Mouse (Mus musculus): Measurements from ENCODE around the gene Cntd1.

Cntd1 gene

GRCm38 (mm10) chr11:101278223-101279192 is at the start of gene Cntd1, which contains the start of gene Coa3:
Cntd1 (plus strand) TSS chr11:101279012.
Coa3 (minus strand) TSS chr11:101279114.
- peak; percentile 88 for DNase-seq

GRCm38 (mm10) chr11:101229361-101229900 is 49.4 kb upstream of the Cntd1 start:
- no peak for DNase-seq

- no peak for DNase-seq
Observed at GRCm38 (mm10) chr11:101230061-101230511, 48.7 kb upstream of the Cntd1 start.

- DNase-seq: peak; percentile 28
Observed at GRCm38 (mm10) chr11:101230526-101230925, 48.3 kb upstream of the Cntd1 start.

- DNase-seq: peak; percentile 73
Observed at GRCm38 (mm10) chr11:101230991-101231871, 47.6 kb upstream of the Cntd1 start.

GRCm38 (mm10) chr11:101232010-101232839 is 46.6 kb upstream of the Cntd1 start:
- peak; percentile 63 for DNase-seq

GRCm38 (mm10) chr11:101233240-101233639 is 45.6 kb upstream of the Cntd1 start:
- no peak for DNase-seq

GRCm38 (mm10) chr11:101234124-101234523 is 44.7 kb upstream of the Cntd1 start:
- no peak for DNase-seq

- no peak for DNase-seq
Observed at GRCm38 (mm10) chr11:101235429-101235828, 43.4 kb upstream of the Cntd1 start.

- no peak for DNase-seq
Observed at GRCm38 (mm10) chr11:101236782-101237181, 42.0 kb upstream of the Cntd1 start.

GRCm38 (mm10) chr11:101238071-101238647 is 40.7 kb upstream of the Cntd1 start:
- DNase-seq: no peak

GRCm38 (mm10) chr11:101245071-101245470 is 33.7 kb upstream of the Cntd1 start:
- peak; percentile 32 for DNase-seq

- DNase-seq: peak; percentile 68
Observed at GRCm38 (mm10) chr11:101245855-101246701, 32.7 kb upstream of the Cntd1 start, which contains the start of gene Ramp2. Ramp2 (plus strand) TSS chr11:101246028.

GRCm38 (mm10) chr11:101246702-101247012 is 32.2 kb upstream of the Cntd1 start:
- no peak for DNase-seq

- DNase-seq: peak; percentile 47
Observed at GRCm38 (mm10) chr11:101247521-101248030, 31.2 kb upstream of the Cntd1 start.

- DNase-seq: peak; percentile 84
Observed at GRCm38 (mm10) chr11:101248258-101248994, 30.4 kb upstream of the Cntd1 start.

- no peak for DNase-seq
Observed at GRCm38 (mm10) chr11:101251031-101251430, 27.8 kb upstream of the Cntd1 start.

- peak; percentile 18 for DNase-seq
Observed at GRCm38 (mm10) chr11:101252941-101253340, 25.9 kb upstream of the Cntd1 start.

GRCm38 (mm10) chr11:101253613-101254389 is 25.0 kb upstream of the Cntd1 start, which contains the start of gene Vps25:
Vps25 (plus strand) TSS chr11:101253707.
- peak; percentile 88 for DNase-seq

Data from kidney, adult 18-20 months (tissue).